Mouse (Mus musculus): ENCODE data around the gene Shroom3.

DNA sequence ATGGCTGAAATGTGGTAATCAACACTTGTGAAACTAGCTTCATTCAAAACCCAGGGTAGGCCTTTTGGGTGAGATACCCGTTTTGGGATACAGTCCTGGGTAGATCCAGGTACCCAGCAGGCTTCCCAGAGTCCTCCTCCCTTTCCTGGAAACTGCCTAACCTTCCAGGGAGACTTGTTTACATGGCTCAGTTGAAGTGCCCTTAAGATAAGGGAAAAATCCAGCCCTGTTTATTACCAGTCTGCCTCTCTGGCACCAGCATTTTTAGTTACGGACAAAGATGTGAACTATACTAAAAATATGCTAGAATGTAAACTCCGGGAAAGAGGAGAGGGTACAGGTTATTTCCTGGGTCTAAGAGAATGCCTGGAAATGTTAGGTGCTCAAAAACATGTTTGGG lies 90.6 kb downstream of the Shroom3 start:
- TF ChIP-seq CTCF (conservative IDR thresholded peaks at IDR 0.05; ENCODE audit: insufficient read depth, insufficient read length, low read depth, low read length) (no peak), POLR2A (IDR thresholded peaks at IDR 0.05; ENCODE audit: low read depth, low read length) (no peak)

Measured in kidney, adult 2 months (tissue).